Mouse (Mus musculus) megakaryocyte, embryonic 14.5 days (primary cell): Measurements from ENCODE around the gene Efcab14.

Experiments
- FLI1 ChIP-seq: IDR thresholded peaks from 2 replicates; pipeline ENCODE4 v1.6.1; 2012; ENCODE audit warnings: low read length, inconsistent platforms, mixed read lengths
- GATA1 ChIP-seq: IDR thresholded peaks from 3 replicates; pipeline ENCODE4 v1.6.1; 2012; ENCODE audit warnings: mixed read lengths, low read length, inconsistent platforms, borderline replicate concordance

DNA sequence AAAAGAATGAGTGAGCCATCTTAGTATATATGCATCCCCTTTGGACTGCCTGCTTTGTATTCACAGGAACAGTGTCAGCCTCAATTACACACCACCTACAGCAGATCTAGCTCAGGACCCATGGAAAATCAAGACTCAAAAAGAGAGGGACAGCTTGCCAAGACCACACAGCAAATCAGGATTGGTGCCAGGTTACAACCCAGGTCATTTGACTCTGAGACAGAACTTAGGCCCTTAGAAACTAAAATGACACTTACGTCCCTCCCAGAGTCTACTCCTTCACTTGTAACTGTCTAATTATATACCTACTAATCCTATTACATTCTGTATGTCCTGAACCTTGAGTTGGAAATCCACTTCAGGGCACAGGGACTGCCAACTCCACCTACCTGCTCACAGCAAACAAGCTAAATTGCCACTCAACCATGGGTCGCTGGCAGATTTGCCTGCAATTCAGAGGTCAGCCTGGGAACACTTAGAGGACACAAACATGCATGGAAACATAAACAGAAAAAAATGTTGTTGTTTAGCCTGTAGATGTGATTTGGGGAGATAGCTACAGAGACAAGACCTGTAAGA lies 33.5 kb upstream of the Efcab14 start:
- TF ChIP-seq GATA1, result no peak
- no peak for TF ChIP-seq FLI1
